Mouse (Mus musculus) E14TG2a.4 (cell line): Measurements from ENCODE around the gene Ehd1.

ENCODE experiments used
- CTCF ChIP-seq: conservative IDR thresholded peaks from 2 replicates; pipeline ENCODE4 v1.5.1; 2014; ENCODE audit warnings: low read length
- POU5F1 ChIP-seq: IDR thresholded peaks from 2 replicates; pipeline ENCODE4 v1.6.1; 2014; ENCODE audit warnings: low read length, borderline replicate concordance

DNA sequence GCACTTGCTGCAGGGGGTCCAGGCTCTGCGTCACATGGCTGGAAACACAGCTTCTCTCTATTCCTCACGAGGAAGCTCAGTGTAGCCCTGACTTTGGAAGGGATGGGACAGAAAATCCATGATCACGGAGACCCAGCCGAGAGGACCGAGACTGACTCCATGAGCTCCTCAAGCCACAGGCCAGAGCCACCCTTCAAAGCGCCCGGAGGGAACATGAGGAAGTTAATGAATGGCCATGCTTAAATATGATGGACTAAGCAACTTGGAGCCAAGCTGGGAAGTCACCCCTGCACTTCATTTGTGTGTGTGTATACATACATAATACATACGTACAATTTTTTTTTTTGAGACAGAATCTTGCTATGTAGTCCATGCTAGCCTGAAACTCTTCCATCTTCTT lies 5.3 kb upstream of the Ehd1 start:
- TF ChIP-seq CTCF, result no peak
- no peak for TF ChIP-seq POU5F1
